Mouse (Mus musculus): ENCODE measurements at regions not wholly inside any gene's neighbourhood (a gene's known extent, or its start where the extent isn't known, plus 50 kb on each side); places are given as distances from the start of the nearest gene placed in this dataset.

DNA sequence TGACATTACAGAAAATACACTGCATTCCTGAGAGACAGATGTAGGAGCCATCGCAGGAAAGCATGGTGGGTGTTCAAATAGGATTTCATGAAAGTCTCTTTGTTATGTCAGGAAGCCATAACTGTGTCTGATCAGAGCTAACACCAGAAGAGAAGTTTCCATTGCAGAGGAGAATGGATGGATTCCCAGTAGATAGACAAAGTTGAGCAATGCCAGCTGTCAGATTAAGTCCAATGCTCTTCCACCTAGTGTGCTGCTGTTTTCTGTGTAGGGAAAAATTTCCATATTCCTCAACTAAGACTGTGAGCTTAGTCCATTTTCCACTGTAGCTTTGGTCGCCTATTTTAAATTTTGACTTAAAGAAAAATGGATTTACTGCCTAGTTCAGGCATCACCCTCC lies 262.0 kb upstream of the Camk1g start:
- WGBS (ENCODE audit: insufficient replicate concordance) = 57% methylated on average over 2 of the region's 2 CpGs
- Histone ChIP-seq H3K4me1 (replicated peaks) (no peaks in the 10 kb centered on the region), H3K27ac (no peak overlapping the region), H3K4me3 (replicated peaks) (no peak overlapping the region), H3K36me3 (no peaks in the 10 kb centered on the region), H3K27me3 (0 out of 2 replicates have a peak, but pooled peaks cover 2% of the 10 kb centered on the region), H3K9ac (no peak overlapping the region), H3K4me2 (no peak overlapping the region), H3K9me3 (replicated peaks) (no peaks in the 10 kb centered on the region)
- ATAC-seq (ENCODE audit: low read depth) (no peak), DNase-seq (no peak)

DNA sequence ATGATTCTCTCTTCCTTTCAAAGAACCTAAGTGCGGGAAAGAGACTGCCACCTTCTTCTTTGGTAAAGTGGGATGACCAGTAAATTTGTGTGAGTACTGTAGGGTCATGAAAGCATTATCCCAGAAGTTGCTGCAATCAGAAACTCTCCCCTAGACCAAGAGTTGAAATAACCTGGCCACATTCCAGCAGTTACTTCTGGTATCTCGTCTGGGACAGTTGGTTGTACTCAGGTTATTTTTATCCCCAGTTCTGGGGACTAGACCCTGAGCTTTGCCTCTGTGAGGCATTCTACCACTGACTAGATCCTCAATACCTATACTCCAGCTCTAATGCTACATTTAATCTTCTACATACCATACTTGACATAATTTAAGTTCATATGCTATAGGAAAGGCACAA lies 259.8 kb upstream of the Camk1g start:
- H3K27ac ChIP-seq = no peak overlapping the region
- H3K4me1 ChIP-seq (replicated peaks) = no peaks in the 10 kb centered on the region
- DNase-seq = no peak
- 42% methylated on average over 2 of the region's 2 CpGs for WGBS (ENCODE audit: insufficient replicate concordance)
- no peaks in the 10 kb centered on the region for H3K36me3 ChIP-seq
- no peak overlapping the region for H3K9ac ChIP-seq
- no peak overlapping the region for H3K4me3 ChIP-seq (replicated peaks)
- ATAC-seq (ENCODE audit: low read depth) = no peak
- H3K9me3 ChIP-seq (replicated peaks) = no peaks in the 10 kb centered on the region
- peaks cover 11% of the 10 kb centered on the region; the same call in 1 of the 2 replicates for H3K27me3 ChIP-seq
- no peak overlapping the region for H3K4me2 ChIP-seq

DNA sequence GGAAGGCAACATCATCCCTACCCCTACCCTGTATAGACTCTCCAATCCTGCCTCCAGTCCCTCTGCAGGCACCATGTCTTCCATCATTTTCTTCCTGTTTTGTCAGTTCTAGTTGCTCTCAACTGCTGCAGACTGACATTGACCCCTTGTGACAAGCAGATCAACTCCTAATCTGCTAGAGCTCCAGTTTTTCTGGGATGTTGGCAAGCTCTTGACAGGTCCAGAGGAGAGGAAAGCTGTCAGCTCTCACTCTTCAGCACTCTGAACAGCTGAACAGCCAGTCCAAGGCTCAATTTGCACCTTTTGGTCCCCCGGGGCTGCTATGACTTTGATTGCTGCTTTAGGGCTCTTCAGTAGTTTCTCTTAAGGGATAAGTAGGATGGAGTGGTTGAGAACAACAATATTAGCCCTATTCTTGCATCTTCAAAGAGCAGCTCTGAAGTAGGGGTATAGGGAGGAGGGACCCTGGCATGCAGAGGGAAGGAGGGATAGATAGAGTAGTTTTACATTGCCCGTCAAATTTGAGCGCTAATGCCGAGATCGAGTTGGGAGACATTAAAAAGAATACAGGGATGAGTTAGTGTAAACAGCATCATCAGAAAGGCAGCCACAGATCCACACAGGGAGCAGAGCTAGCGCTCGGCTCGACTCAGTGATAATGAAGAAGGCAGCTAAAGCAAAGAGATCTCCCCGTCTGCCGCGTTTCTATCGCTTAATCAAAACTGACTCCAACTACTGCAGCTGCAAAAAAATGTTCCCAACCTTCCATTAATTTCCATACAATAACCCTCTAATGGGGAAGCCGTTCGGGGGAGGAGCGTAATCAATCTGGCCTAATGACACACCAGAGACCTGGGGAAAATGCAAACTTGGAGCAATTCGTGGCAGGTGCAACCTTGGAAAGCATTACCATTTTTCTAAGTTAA lies 257.1 kb upstream of the Camk1g start:
- no peak for DNase-seq
- ATAC-seq (ENCODE audit: low read depth) = no peak
- Histone ChIP-seq H3K9ac (no peak overlapping the region), H3K9me3 (replicated peaks) (no peaks in the 10 kb centered on the region), H3K36me3 (no peaks in the 10 kb centered on the region), H3K4me1 (replicated peaks) (no peaks in the 10 kb centered on the region), H3K27me3 (peaks cover 11% of the 10 kb centered on the region; the same call in 1 of the 2 replicates), H3K4me3 (replicated peaks) (no peak overlapping the region), H3K4me2 (no peak overlapping the region), H3K27ac (no peak overlapping the region)
- whole genome bisulfite sequencing (ENCODE audit: insufficient replicate concordance) = 65% methylated on average over 16 of the region's 16 CpGs

DNA sequence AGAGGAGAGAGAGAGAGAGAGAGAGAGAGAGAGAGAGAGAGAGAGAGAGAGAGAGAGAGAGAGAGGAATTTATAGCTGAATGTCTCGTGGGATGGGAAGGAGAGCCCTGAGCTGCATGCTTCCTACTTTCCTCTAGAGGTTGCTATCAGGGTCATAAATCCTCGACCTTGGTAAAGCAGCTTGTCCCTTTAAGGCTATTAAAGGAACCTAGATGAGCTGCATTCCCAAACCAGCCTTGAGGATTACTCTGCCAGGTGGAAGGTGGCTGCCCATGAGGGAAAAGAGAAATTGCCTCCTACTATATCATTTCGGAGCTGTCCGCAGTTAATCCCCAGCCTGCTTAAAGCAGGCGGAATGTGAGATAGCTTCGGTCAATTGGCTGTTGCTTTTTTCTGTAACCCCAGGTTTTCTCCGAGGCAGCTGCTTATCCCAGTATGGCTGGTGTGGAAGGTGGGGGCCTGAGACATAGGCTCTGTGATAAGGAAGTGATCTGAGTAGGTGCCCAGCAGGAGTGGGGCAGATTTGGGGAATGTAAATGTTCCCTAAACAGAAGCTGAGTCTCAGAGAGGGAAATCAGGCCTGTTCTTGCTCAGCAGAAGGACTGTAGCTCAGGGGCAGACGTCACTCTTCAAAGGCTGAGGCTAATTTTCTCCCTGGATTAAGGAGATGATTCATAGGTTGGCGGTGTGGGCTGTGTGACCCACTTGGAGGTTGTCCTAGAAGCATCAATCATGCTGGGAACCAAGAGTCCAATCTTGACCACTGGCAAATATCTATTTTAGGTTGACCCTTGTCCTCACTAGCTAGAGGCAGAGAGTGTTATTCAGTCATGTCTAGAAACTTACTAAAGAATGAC lies 255.2 kb upstream of the Camk1g start:
- Histone ChIP-seq H3K9ac (no peak overlapping the region), H3K36me3 (no peaks in the 10 kb centered on the region), H3K4me2 (no peak overlapping the region), H3K4me3 (replicated peaks) (no peak overlapping the region), H3K4me1 (replicated peaks) (no peaks in the 10 kb centered on the region), H3K27ac (no peak overlapping the region), H3K9me3 (replicated peaks) (no peaks in the 10 kb centered on the region), H3K27me3 (peaks cover 11% of the 10 kb centered on the region; the same call in 1 of the 2 replicates)
- ATAC-seq (ENCODE audit: low read depth) = no peak
- no peak for DNase-seq
- WGBS (ENCODE audit: insufficient replicate concordance) = 18% methylated on average over 9 of the region's 9 CpGs

DNA sequence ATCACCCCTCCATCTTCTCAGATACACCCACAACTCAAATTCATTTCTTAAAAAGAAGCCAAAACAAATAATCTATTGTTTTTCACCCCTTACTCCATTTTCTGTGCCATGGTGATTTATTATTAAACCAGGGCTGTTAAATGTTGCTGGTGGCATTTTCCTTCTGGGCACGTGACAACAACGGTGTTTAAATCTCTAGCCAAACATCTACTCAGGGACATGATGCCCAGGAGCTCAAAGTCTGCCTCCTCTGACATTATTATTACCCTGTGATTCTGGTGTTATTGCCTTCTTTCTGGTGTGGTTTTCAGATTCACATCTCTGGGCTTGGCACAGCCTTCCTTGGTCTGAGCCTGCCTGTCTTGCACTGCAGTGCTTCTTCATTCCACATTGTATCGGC lies 253.5 kb upstream of the Camk1g start:
- peaks cover 11% of the 10 kb centered on the region; the same call in 1 of the 2 replicates for H3K27me3 ChIP-seq
- no peak overlapping the region for H3K4me2 ChIP-seq
- H3K9ac ChIP-seq = no peak overlapping the region
- no peaks in the 10 kb centered on the region for H3K4me1 ChIP-seq (replicated peaks)
- WGBS (ENCODE audit: insufficient replicate concordance) = 66% methylated on average over 3 of the region's 3 CpGs
- no peaks in the 10 kb centered on the region for H3K36me3 ChIP-seq
- no peak overlapping the region for H3K27ac ChIP-seq
- no peak for DNase-seq
- H3K9me3 ChIP-seq (replicated peaks) = no peaks in the 10 kb centered on the region
- ATAC-seq (ENCODE audit: low read depth) = no peak
- H3K4me3 ChIP-seq (replicated peaks) = no peak overlapping the region

DNA sequence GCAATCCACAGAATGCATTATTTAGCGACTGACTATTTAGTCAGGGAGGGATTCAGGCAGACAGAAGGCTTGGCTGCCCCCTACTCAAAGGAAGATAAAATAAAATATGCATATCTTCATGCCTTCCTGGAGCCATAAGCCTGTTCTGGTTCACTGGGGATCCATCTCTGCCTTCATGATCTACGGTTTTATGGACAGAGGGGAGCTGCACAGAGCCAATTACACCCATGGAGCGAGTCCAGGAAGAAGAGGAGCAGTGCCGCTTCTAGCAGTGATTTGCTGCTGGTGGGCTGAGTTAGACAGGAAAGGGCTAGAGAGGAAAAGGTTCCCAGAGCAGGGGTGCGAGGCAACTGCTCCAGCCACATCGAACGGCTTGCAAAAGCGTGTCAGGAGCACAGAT lies 248.2 kb upstream of the Camk1g start:
- no peaks in the 10 kb centered on the region for H3K36me3 ChIP-seq
- H3K9ac ChIP-seq = no peak overlapping the region
- DNase-seq = no peak
- H3K4me1 ChIP-seq (replicated peaks) = no peaks in the 10 kb centered on the region
- no peak overlapping the region for H3K27ac ChIP-seq
- no peak overlapping the region for H3K4me2 ChIP-seq
- no peak overlapping the region for H3K4me3 ChIP-seq (replicated peaks)
- no peaks in the 10 kb centered on the region for H3K27me3 ChIP-seq
- no peaks in the 10 kb centered on the region for H3K9me3 ChIP-seq (replicated peaks)
- ATAC-seq (ENCODE audit: low read depth) = no peak
- WGBS (ENCODE audit: insufficient replicate concordance) = 47% methylated on average over 8 of the region's 8 CpGs

DNA sequence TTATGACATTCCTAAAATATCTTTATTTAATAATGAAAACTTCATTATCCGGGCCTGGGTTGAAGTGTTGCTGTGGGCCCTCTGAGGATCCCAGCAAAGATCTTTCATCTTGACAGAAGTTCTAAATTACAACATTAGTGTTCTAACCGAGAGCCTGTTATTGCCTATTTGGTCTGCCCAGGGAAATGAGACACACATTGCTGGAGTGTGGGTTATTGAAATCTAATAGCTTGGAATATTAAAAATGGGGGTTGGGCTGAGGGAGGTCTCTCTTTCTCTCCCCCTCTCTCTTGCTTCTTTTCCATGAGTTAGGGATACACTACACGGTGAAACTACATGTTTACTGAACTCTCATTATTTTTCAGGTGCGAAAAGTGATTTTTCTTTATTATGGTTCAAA lies 240.4 kb upstream of the Camk1g start:
- Histone ChIP-seq H3K4me1 (replicated peaks) (no peaks in the 10 kb centered on the region), H3K27me3 (no peaks in the 10 kb centered on the region), H3K4me2 (no peak overlapping the region), H3K9me3 (replicated peaks) (no peaks in the 10 kb centered on the region), H3K36me3 (no peaks in the 10 kb centered on the region), H3K27ac (no peak overlapping the region), H3K4me3 (replicated peaks) (no peak overlapping the region), H3K9ac (no peak overlapping the region)
- ATAC-seq (ENCODE audit: low read depth) (no peak), DNase-seq (no peak)
- WGBS (ENCODE audit: insufficient replicate concordance) = 62% methylated on average over 4 of the region's 4 CpGs

DNA sequence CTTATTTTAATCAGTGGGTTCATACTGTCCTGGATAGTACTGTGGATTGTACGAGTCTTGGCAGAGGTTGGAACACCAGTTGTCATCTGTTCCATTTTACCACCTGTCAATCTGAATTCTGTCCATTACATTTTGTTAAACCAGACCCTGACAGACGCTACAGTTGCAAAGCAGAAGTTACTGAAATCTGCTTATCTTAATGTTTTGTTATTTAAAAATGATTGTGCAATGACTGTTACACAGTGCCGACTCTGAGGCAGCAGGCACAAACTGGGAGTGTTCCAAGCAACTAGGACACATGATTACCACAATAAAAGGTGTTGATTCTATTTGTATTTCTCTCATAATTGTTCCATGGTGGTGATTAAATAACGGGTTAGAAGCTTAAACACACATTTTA lies 229.8 kb upstream of the Camk1g start:
- no peaks in the 10 kb centered on the region for H3K27me3 ChIP-seq
- no peaks in the 10 kb centered on the region for H3K36me3 ChIP-seq
- DNase-seq = no peak
- H3K9me3 ChIP-seq (replicated peaks) = no peaks in the 10 kb centered on the region
- H3K27ac ChIP-seq = no peak overlapping the region
- WGBS (ENCODE audit: insufficient replicate concordance) = 37% methylated on average over 4 of the region's 4 CpGs
- no peak for ATAC-seq (ENCODE audit: low read depth)
- no peak overlapping the region for H3K4me3 ChIP-seq (replicated peaks)
- no peaks in the 10 kb centered on the region for H3K4me1 ChIP-seq (replicated peaks)
- H3K4me2 ChIP-seq = no peak overlapping the region
- no peak overlapping the region for H3K9ac ChIP-seq

DNA sequence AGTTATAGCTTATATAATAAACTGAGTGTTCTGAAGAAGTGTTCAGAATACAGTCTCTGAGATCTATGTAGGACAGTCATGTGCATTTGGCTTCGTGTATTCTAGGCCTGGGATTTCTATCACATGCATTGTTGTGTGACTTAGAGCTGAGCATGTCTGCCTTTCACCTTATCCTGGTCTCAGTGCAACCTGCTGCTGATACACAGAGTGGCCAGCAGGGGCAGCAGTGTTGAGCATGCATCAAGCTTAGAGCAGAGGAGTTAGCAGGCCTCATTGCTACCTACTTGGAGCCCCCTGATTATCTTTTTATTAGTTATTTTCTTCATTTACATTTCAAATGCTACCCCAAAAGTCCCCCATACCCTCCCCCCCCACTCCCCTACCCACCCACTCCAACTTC lies 229.1 kb upstream of the Camk1g start:
- no peak for DNase-seq
- Histone ChIP-seq H3K4me2 (no peak overlapping the region), H3K4me1 (replicated peaks) (no peaks in the 10 kb centered on the region), H3K27ac (no peak overlapping the region), H3K4me3 (replicated peaks) (no peak overlapping the region), H3K9ac (no peak overlapping the region), H3K9me3 (replicated peaks) (no peaks in the 10 kb centered on the region), H3K36me3 (no peaks in the 10 kb centered on the region), H3K27me3 (no peaks in the 10 kb centered on the region)
- WGBS (ENCODE audit: insufficient replicate concordance) = 19% methylated on average over 1 of the region's 1 CpGs
- ATAC-seq (ENCODE audit: low read depth) = no peak

DNA sequence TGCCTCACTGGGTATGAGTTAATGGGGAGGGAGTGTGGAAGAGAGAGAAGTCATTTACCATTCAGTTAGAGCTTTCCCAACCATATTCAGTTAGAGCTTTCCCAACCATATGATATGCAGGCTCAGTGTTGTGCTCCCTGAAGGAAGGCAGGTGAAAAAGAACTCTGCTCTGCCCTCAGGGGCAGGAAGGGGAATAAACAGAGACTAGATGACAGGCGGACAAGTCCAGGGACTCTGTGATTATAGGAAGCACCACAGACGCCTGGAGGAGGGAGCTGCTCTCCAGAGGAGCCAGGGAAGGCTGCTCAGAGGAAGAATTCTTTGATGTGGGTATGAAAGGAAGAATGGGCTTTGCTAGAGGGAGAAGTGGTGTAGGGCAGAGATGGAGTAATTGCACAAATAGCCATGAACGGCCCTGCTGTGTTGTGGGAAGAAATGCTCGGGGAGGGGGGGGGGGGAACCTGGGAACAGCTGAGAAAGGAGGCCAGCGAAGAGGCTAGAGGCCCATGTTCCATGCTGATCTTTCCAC lies 220.3 kb upstream of the Camk1g start:
- no peaks in the 10 kb centered on the region for H3K27me3 ChIP-seq
- H3K4me3 ChIP-seq (replicated peaks) = no peak overlapping the region
- 29% methylated on average over 5 of the region's 5 CpGs for WGBS (ENCODE audit: insufficient replicate concordance)
- no peaks in the 10 kb centered on the region for H3K4me1 ChIP-seq (replicated peaks)
- H3K4me2 ChIP-seq = no peak overlapping the region
- H3K27ac ChIP-seq = no peak overlapping the region
- ATAC-seq (ENCODE audit: low read depth) (no peak), DNase-seq (no peak)
- no peaks in the 10 kb centered on the region for H3K9me3 ChIP-seq (replicated peaks)
- no peak overlapping the region for H3K9ac ChIP-seq
- H3K36me3 ChIP-seq = no peaks in the 10 kb centered on the region
